Mouse (Mus musculus): ENCODE results near the gene Ptprk. TPM values are rescaled to one million over a fixed set of nuclear protein-coding genes. Genes with fewer than 3 reads are reported as not detected.

Ptprk gene
- polyA plus RNA-seq, 1 experiment from 2014 or later: 41.9 TPM

- H3K4me1 ChIP-seq (replicated peaks; ENCODE audit: control insufficient read depth, insufficient read depth, low read length): no peaks in the 10 kb centered on the region
- H3K4me2 ChIP-seq (ENCODE audit: low read length): no peak overlapping the region
- no peaks in the 10 kb centered on the region for H3K27me3 ChIP-seq (replicated peaks; ENCODE audit: control insufficient read depth, insufficient read depth, low read length)
- DNase-seq (ENCODE audit: low spot score): no peak
- H3K27ac ChIP-seq (ENCODE audit: low read depth): no peak overlapping the region
- no peak overlapping the region for H3K9ac ChIP-seq (ENCODE audit: low read length)
- no peak overlapping the region for H3K4me3 ChIP-seq (ENCODE audit: low read depth, low read length)
- no peaks in the 10 kb centered on the region for H3K36me3 ChIP-seq (ENCODE audit: control insufficient read depth, insufficient read depth, low read length)
- WGBS: 57% methylated on average over 1 of the region's 1 CpGs
- H3K9me3 ChIP-seq (ENCODE audit: control insufficient read depth, low read length): no peaks in the 10 kb centered on the region
- ATAC-seq (replicated peaks; ENCODE audit: low FRiP score, low TSS enrichment, low read depth): peak; percentile 32; the same call in 1 of the 2 replicates
Measured at GRCm38 (mm10) chr10:28459963-28460362, 385.3 kb downstream of the Ptprk start.

- Histone ChIP-seq H3K27me3 (replicated peaks; ENCODE audit: control insufficient read depth, insufficient read depth, low read length) (no peaks in the 10 kb centered on the region), H3K4me1 (replicated peaks; ENCODE audit: control insufficient read depth, insufficient read depth, low read length) (no peaks in the 10 kb centered on the region), H3K9ac (ENCODE audit: low read length) (no peak overlapping the region), H3K4me2 (ENCODE audit: low read length) (no peak overlapping the region), H3K9me3 (ENCODE audit: control insufficient read depth, low read length) (no peaks in the 10 kb centered on the region), H3K4me3 (ENCODE audit: low read depth, low read length) (no peak overlapping the region), H3K27ac (ENCODE audit: low read depth) (no peak overlapping the region), H3K36me3 (ENCODE audit: control insufficient read depth, insufficient read depth, low read length) (no peaks in the 10 kb centered on the region)
- ATAC-seq (replicated peaks; ENCODE audit: low FRiP score, low TSS enrichment, low read depth) (no peak), DNase-seq (ENCODE audit: low spot score) (no peak)
- WGBS: 89% methylated on average over 1 of the region's 1 CpGs
Measured at GRCm38 (mm10) chr10:28463706-28464105, 389.1 kb downstream of the Ptprk start.

GRCm38 (mm10) chr10:28464766-28465548 is 390.3 kb downstream of the Ptprk start:
- no peak overlapping the region for H3K27ac ChIP-seq (ENCODE audit: low read depth)
- H3K9ac ChIP-seq (ENCODE audit: low read length): no peak overlapping the region
- ATAC-seq (replicated peaks; ENCODE audit: low FRiP score, low TSS enrichment, low read depth) (no peak), DNase-seq (ENCODE audit: low spot score) (no peak)
- no peak overlapping the region for H3K4me3 ChIP-seq (ENCODE audit: low read depth, low read length)
- no peaks in the 10 kb centered on the region for H3K4me1 ChIP-seq (replicated peaks; ENCODE audit: control insufficient read depth, insufficient read depth, low read length)
- H3K9me3 ChIP-seq (ENCODE audit: control insufficient read depth, low read length): no peaks in the 10 kb centered on the region
- no peaks in the 10 kb centered on the region for H3K27me3 ChIP-seq (replicated peaks; ENCODE audit: control insufficient read depth, insufficient read depth, low read length)
- WGBS: 76% methylated on average over 12 of the region's 12 CpGs
- H3K4me2 ChIP-seq (ENCODE audit: low read length): no peak overlapping the region
- no peaks in the 10 kb centered on the region for H3K36me3 ChIP-seq (ENCODE audit: control insufficient read depth, insufficient read depth, low read length)

- Histone ChIP-seq H3K27ac (ENCODE audit: low read depth) (no peak overlapping the region), H3K9ac (ENCODE audit: low read length) (no peak overlapping the region), H3K9me3 (ENCODE audit: control insufficient read depth, low read length) (no peaks in the 10 kb centered on the region), H3K4me2 (ENCODE audit: low read length) (no peak overlapping the region), H3K4me3 (ENCODE audit: low read depth, low read length) (no peak overlapping the region), H3K36me3 (ENCODE audit: control insufficient read depth, insufficient read depth, low read length) (0 out of 2 replicates have a peak, but pooled peaks cover 4% of the 10 kb centered on the region), H3K27me3 (replicated peaks; ENCODE audit: control insufficient read depth, insufficient read depth, low read length) (no peaks in the 10 kb centered on the region), H3K4me1 (replicated peaks; ENCODE audit: control insufficient read depth, insufficient read depth, low read length) (no peaks in the 10 kb centered on the region)
- 52% methylated on average over 3 of the region's 3 CpGs for WGBS
- ATAC-seq (replicated peaks; ENCODE audit: low FRiP score, low TSS enrichment, low read depth) (no peak), DNase-seq (ENCODE audit: low spot score) (no peak)
Measured at GRCm38 (mm10) chr10:28485574-28485973, 411.0 kb downstream of the Ptprk start.

DNA sequence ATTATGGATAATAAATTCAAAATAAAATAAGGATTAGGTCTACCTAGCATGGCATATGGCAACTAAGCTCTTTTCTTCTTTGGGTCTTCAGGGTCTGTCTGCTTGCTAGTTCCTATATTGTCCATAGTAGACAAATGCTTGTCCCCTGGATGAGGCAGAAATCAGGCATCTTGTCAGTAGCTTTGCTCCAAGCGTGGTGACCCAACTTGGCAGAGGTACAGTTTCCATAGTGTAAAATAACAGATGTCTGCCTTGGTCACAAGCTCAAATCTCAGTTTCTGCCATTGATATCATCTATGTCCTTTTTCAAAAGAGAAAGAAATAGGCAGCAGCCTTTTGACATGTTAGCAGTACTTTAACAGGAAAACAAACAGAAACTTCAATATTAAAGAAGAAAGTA is 416.4 kb downstream of the Ptprk start:
- ATAC-seq (replicated peaks; ENCODE audit: low FRiP score, low TSS enrichment, low read depth): no peak
- Histone ChIP-seq H3K4me2 (ENCODE audit: low read length) (no peak overlapping the region), H3K27me3 (replicated peaks; ENCODE audit: control insufficient read depth, insufficient read depth, low read length) (no peaks in the 10 kb centered on the region), H3K9ac (ENCODE audit: low read length) (no peak overlapping the region), H3K4me1 (replicated peaks; ENCODE audit: control insufficient read depth, insufficient read depth, low read length) (no peaks in the 10 kb centered on the region), H3K9me3 (ENCODE audit: control insufficient read depth, low read length) (no peaks in the 10 kb centered on the region), H3K27ac (ENCODE audit: low read depth) (no peak overlapping the region), H3K36me3 (ENCODE audit: control insufficient read depth, insufficient read depth, low read length) (no peaks in the 10 kb centered on the region), H3K4me3 (ENCODE audit: low read depth, low read length) (no peak overlapping the region)
- no peak for DNase-seq (ENCODE audit: low spot score)
- 91% methylated on average over 1 of the region's 1 CpGs for WGBS

GRCm38 (mm10) chr10:28492206-28492605 is 417.6 kb downstream of the Ptprk start:
- H3K27ac ChIP-seq (ENCODE audit: low read depth): no peak overlapping the region
- no peaks in the 10 kb centered on the region for H3K4me1 ChIP-seq (replicated peaks; ENCODE audit: control insufficient read depth, insufficient read depth, low read length)
- H3K4me3 ChIP-seq (ENCODE audit: low read depth, low read length): no peak overlapping the region
- no peak overlapping the region for H3K4me2 ChIP-seq (ENCODE audit: low read length)
- no peak for ATAC-seq (replicated peaks; ENCODE audit: low FRiP score, low TSS enrichment, low read depth)
- no peak for DNase-seq (ENCODE audit: low spot score)
- H3K27me3 ChIP-seq (replicated peaks; ENCODE audit: control insufficient read depth, insufficient read depth, low read length): no peaks in the 10 kb centered on the region
- no peaks in the 10 kb centered on the region for H3K9me3 ChIP-seq (ENCODE audit: control insufficient read depth, low read length)
- H3K9ac ChIP-seq (ENCODE audit: low read length): no peak overlapping the region
- WGBS: 74% methylated on average over 9 of the region's 9 CpGs
- no peaks in the 10 kb centered on the region for H3K36me3 ChIP-seq (ENCODE audit: control insufficient read depth, insufficient read depth, low read length)

- H3K4me1 ChIP-seq (replicated peaks; ENCODE audit: control insufficient read depth, insufficient read depth, low read length): no peaks in the 10 kb centered on the region
- no peaks in the 10 kb centered on the region for H3K27me3 ChIP-seq (replicated peaks; ENCODE audit: control insufficient read depth, insufficient read depth, low read length)
- H3K9me3 ChIP-seq (ENCODE audit: control insufficient read depth, low read length): no peaks in the 10 kb centered on the region
- no peaks in the 10 kb centered on the region for H3K36me3 ChIP-seq (ENCODE audit: control insufficient read depth, insufficient read depth, low read length)
- no peak overlapping the region for H3K4me2 ChIP-seq (ENCODE audit: low read length)
- no peak overlapping the region for H3K27ac ChIP-seq (ENCODE audit: low read depth)
- no peak overlapping the region for H3K4me3 ChIP-seq (ENCODE audit: low read depth, low read length)
- WGBS: 45% methylated on average over 14 of the region's 14 CpGs
- no peak for ATAC-seq (replicated peaks; ENCODE audit: low FRiP score, low TSS enrichment, low read depth)
- DNase-seq (ENCODE audit: low spot score): no peak
- H3K9ac ChIP-seq (ENCODE audit: low read length): no peak overlapping the region
Measured at GRCm38 (mm10) chr10:28492870-28493269, 418.2 kb downstream of the Ptprk start.

DNA sequence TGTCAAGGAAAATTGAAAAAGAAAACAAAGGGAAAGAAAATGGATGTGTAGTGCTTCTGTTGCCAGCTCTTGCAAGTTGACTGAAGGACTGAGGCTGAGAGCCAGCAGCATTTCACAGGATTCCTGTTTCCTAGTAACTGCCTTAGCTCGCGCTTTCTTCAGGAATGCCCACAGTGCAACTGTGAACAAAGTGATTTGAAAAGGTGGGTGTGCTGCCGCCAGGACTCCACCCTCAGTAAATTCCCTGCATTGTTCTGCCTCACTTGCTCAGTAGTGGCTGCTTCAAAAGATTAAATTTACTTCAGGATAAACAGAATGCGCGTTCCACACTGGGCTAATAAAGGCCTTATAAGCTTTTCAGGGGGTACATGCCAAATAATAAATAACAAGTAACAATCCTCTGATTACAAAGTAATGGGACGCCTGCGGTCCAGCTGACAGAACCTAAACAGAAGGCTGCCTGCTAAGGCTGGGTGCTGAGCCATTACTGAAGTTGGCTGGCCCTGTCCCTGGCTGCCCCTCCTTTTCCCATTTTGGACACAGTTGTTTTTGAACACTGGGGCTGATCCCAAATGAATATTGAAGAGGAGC is 418.7 kb downstream of the Ptprk start:
- Histone ChIP-seq H3K36me3 (ENCODE audit: control insufficient read depth, insufficient read depth, low read length) (no peaks in the 10 kb centered on the region), H3K9ac (ENCODE audit: low read length) (no peak overlapping the region), H3K27me3 (replicated peaks; ENCODE audit: control insufficient read depth, insufficient read depth, low read length) (no peaks in the 10 kb centered on the region), H3K27ac (ENCODE audit: low read depth) (no peak overlapping the region), H3K9me3 (ENCODE audit: control insufficient read depth, low read length) (no peaks in the 10 kb centered on the region), H3K4me3 (ENCODE audit: low read depth, low read length) (no peak overlapping the region), H3K4me1 (replicated peaks; ENCODE audit: control insufficient read depth, insufficient read depth, low read length) (no peaks in the 10 kb centered on the region), H3K4me2 (ENCODE audit: low read length) (no peak overlapping the region)
- DNase-seq (ENCODE audit: low spot score): no peak
- WGBS: 57% methylated on average over 7 of the region's 7 CpGs
- no peak for ATAC-seq (replicated peaks; ENCODE audit: low FRiP score, low TSS enrichment, low read depth)

- Histone ChIP-seq H3K27me3 (replicated peaks; ENCODE audit: control insufficient read depth, insufficient read depth, low read length) (no peaks in the 10 kb centered on the region), H3K4me2 (ENCODE audit: low read length) (no peak overlapping the region), H3K36me3 (ENCODE audit: control insufficient read depth, insufficient read depth, low read length) (no peaks in the 10 kb centered on the region), H3K27ac (ENCODE audit: low read depth) (no peak overlapping the region), H3K4me3 (ENCODE audit: low read depth, low read length) (no peak overlapping the region), H3K4me1 (replicated peaks; ENCODE audit: control insufficient read depth, insufficient read depth, low read length) (no peaks in the 10 kb centered on the region), H3K9ac (ENCODE audit: low read length) (no peak overlapping the region), H3K9me3 (ENCODE audit: control insufficient read depth, low read length) (no peaks in the 10 kb centered on the region)
- ATAC-seq (replicated peaks; ENCODE audit: low FRiP score, low TSS enrichment, low read depth) (no peak), DNase-seq (ENCODE audit: low spot score) (no peak)
- WGBS: 91% methylated on average over 1 of the region's 1 CpGs
Measured at GRCm38 (mm10) chr10:28497791-28498190, 423.2 kb downstream of the Ptprk start.
